Mouse (Mus musculus) megakaryocyte-erythroid progenitor cell, adult 5-6 weeks (primary cell): ENCODE measurements around the gene Fscn1. TPM values are rescaled to one million over a fixed set of nuclear protein-coding genes. Genes with fewer than 3 reads are reported as not detected.

Experiments used
- total RNA-seq, 2 experiments: library from RNA; stranded (forward) in 1 of 2; stranded (reverse) in 1 of 2; fragments of 200-1000, 215-1000 nt in 1 of 2; fragments of >200 nt in 1 of 2; fragmentation: Nextera tagmentation in 1 of 2; gene quantifications; 2 replicates each; pipeline ENCODE4 v1.2.3; 2014 to 2017

Fscn1 gene
- total RNA-seq, 2 experiments from 2014 or later: not detected

Other genes starting within 250 kb of the Fscn1 start
- 8.8 and 11.7 TPM in 2 replicates for gene Tnrc18, start 142.7 kb upstream of the Fscn1 start, total RNA-seq (2014; fragmentation: Nextera tagmentation)
- 0.85 and 4.2 TPM in 2 replicates for gene Tnrc18, start 142.7 kb upstream of the Fscn1 start, total RNA-seq (2017)
- 7.7 and 7.8 TPM in 2 replicates for gene Fbxl18, start 64.9 kb upstream of the Fscn1 start, total RNA-seq (2014; fragmentation: Nextera tagmentation)
- 1.4 and 3.9 TPM in 2 replicates for gene Fbxl18, start 64.9 kb upstream of the Fscn1 start, total RNA-seq (2017)
- 1,959 and 3,523 TPM in 2 replicates for gene Actb, start 53.6 kb upstream of the Fscn1 start, total RNA-seq (2014; fragmentation: Nextera tagmentation)
- 1,717 and 2,932 TPM in 2 replicates for gene Actb, start 53.6 kb upstream of the Fscn1 start, total RNA-seq (2017)
- 41.0 and 62.7 TPM in 2 replicates for gene Rnf216, start 152.7 kb downstream of the Fscn1 start, total RNA-seq (2014; fragmentation: Nextera tagmentation)
- 60.5 and 91.5 TPM in 2 replicates for gene Rnf216, start 152.7 kb downstream of the Fscn1 start, total RNA-seq (2017)
- gene Olfr718-ps1, start 187.2 kb downstream of the Fscn1 start, total RNA-seq (2014; fragmentation: Nextera tagmentation): not detected in 2 replicates
- not detected in 2 replicates for gene Olfr718-ps1, start 187.2 kb downstream of the Fscn1 start, total RNA-seq (2017)
- 8.4 and 12.6 TPM in 2 replicates for gene Rbak, start 220.4 kb downstream of the Fscn1 start, total RNA-seq (2014; fragmentation: Nextera tagmentation)
- gene Rbak, start 220.4 kb downstream of the Fscn1 start, total RNA-seq (2017): 5.6 and 8.5 TPM in 2 replicates
- 2.9 TPM in 1 of 2 replicates, not detected in the other for gene Spdye4b, start 220.7 kb downstream of the Fscn1 start, total RNA-seq (2014; fragmentation: Nextera tagmentation)
- gene Spdye4b, start 220.7 kb downstream of the Fscn1 start, total RNA-seq (2017): not detected in 2 replicates